Mouse (Mus musculus) lung, postnatal 0 days (tissue): ENCODE results near the gene Brd2. TPM values are rescaled to one million over a fixed set of nuclear protein-coding genes. Genes with fewer than 3 reads are reported as not detected.
A peak's percentile ranks its signal among the peaks of the same experiment; 100 is the strongest.

ENCODE experiments used
- ATAC-seq: fragments of 200-750 bp; cut with Nextera tagmentation; 2 replicates; pipeline ENCODE4 v1.8.0; 2017; ENCODE audit warnings: moderate library complexity
- DNase-seq: peaks from one replicate; pipeline ENCODE4 v3.0.0-alpha.2; 2016; ENCODE audit warnings: low spot score
- H3K27ac ChIP-seq: fragments of 300-500 bp; sonication (generic); 2 replicates; pipeline ENCODE4 v1.5.1; 2014; ENCODE audit warnings: antibody characterized with exemption, mild to moderate bottlenecking, low read length, mixed read lengths
- H3K27me3 ChIP-seq: fragments of 300-500 bp; sonication (generic); replicated peaks from 2 replicates; pipeline ENCODE4 v1.6.1; 2014; ENCODE audit warnings: low read length, mixed read lengths; ENCODE audit not compliant: insufficient read depth
- H3K36me3 ChIP-seq: fragments of 300-500 bp; sonication (generic); 2 replicates; pipeline ENCODE4 v1.6.1; 2014; ENCODE audit warnings: low read length, mixed read lengths; ENCODE audit not compliant: insufficient read depth
- H3K4me1 ChIP-seq: fragments of 300-500 bp; sonication (generic); 2 replicates; pipeline ENCODE4 v1.6.1; 2014; ENCODE audit warnings: antibody characterized with exemption, low read depth, low read length, mixed read lengths; ENCODE audit not compliant: insufficient read depth
- H3K4me2 ChIP-seq: fragments of 300-500 bp; sonication (generic); replicated peaks from 2 replicates; pipeline ENCODE4 v1.6.1; 2014; ENCODE audit warnings: low read depth, mild to moderate bottlenecking, low read length, moderate library complexity, mixed read lengths
- H3K4me3 ChIP-seq: fragments of 300-500 bp; sonication (generic); 2 replicates; pipeline ENCODE4 v1.5.1; 2014; ENCODE audit warnings: low read depth, low read length
- H3K9ac ChIP-seq: fragments of 300-500 bp; sonication (generic); replicated peaks from 2 replicates; pipeline ENCODE4 v1.6.1; 2014; ENCODE audit warnings: low read depth, mild to moderate bottlenecking
- H3K9me3 ChIP-seq: fragments of 300-500 bp; sonication (generic); 2 replicates; pipeline ENCODE4 v1.6.1; 2016; ENCODE audit warnings: low read length, mixed read lengths
- CTCF ChIP-seq: IDR thresholded peaks from 2 replicates; pipeline ENCODE4 v1.5.1; 2016; ENCODE audit warnings: antibody characterized with exemption, mild to moderate bottlenecking
- EP300 ChIP-seq: IDR thresholded peaks from 2 replicates; pipeline ENCODE4 v1.6.1; 2016; ENCODE audit warnings: antibody characterized with exemption, mild to moderate bottlenecking, control low read depth
- WGBS: fragments of 180-500 bp; shearing (Covaris S2); extraction: QIAGEN DNeasy Blood & Tissue Kit; methylation state at CpG from one replicate; pipeline ENCODE4 v1.1.7; 2014; 5-methylcytosine and 5-hydroxymethylcytosine counted together
- polyA plus RNA-seq: library from polyadenylated mRNA; unstranded; fragments of >200 nt; fragmentation: Nextera tagmentation; extraction: Ambion mirVana; gene quantifications from 2 replicates; pipeline ENCODE4 v1.2.1, GENCODE M21; 2015

The Brd2 gene
- polyA plus RNA-seq, 1 experiment from 2014 or later = 80.2 TPM

- no peak for DNase-seq
- Histone ChIP-seq H3K36me3 (no peaks in the 10 kb centered on the region), H3K27ac (no peak overlapping the region), H3K4me3 (no peak overlapping the region), H3K4me2 (no peak overlapping the region), H3K9me3 (no peaks in the 10 kb centered on the region), H3K9ac (no peak overlapping the region), H3K27me3 (no peaks in the 10 kb centered on the region), H3K4me1 (no peaks in the 10 kb centered on the region)
- TF ChIP-seq EP300 = no peak
- TF ChIP-seq CTCF = no peak
- 35% methylated on average over 2 of the region's 2 CpGs for WGBS
- ATAC-seq = no peak
These were observed 35.0 kb downstream of the Brd2 start for GRCm38 (mm10) chr17:34087386-34087785.

DNA sequence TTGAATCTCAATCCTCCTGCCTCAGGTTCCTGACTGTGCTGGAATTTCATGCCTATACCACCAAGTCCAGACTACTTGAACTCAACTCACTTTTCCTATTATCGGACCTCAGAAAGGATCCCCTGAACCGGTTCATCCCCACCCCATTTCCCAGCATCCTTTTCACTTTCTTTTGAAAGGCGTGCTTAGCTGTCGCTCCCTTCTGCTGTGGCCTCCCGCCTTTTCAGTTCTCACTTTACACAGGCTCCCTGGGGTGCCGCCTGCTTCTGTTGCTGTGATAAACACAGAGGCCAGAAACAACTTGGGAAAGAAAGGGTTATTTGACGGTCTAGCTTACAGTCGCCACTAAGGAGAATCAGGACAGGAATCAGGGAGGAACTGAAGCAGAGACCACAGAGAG lies 39.3 kb downstream of the Brd2 start:
- no peak for DNase-seq
- no peaks in the 10 kb centered on the region for H3K27me3 ChIP-seq
- no peak overlapping the region for H3K27ac ChIP-seq
- WGBS = 15% methylated on average over 8 of the region's 8 CpGs
- no peaks in the 10 kb centered on the region for H3K9me3 ChIP-seq
- no peaks in the 10 kb centered on the region for H3K4me1 ChIP-seq
- H3K4me2 ChIP-seq = no peak overlapping the region
- TF ChIP-seq EP300 (no peak), CTCF (no peak)
- H3K9ac ChIP-seq = no peak overlapping the region
- no peak for ATAC-seq
- no peaks in the 10 kb centered on the region for H3K36me3 ChIP-seq
- no peak overlapping the region for H3K4me3 ChIP-seq

DNA sequence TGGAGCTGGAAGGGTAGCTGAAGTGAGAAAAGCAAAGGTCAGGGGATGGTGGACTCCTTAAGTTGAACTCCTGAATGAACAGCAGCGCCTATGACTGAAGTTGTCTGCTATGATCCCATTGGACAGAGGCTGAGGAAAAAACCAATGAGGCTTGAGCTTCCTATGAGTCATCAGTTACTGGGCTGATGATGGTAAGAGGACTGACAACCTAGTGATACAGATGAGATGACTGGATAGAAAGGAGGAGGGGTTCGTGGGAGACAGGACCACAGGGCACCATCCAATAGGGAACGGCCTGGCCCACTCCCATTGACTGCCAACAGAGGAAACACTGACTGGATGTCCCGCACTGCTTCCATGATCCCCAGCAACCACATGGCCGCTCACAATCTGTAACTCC lies 42.8 kb downstream of the Brd2 start:
- Histone ChIP-seq H3K9ac (no peak overlapping the region), H3K36me3 (no peaks in the 10 kb centered on the region), H3K27ac (no peak overlapping the region), H3K4me3 (no peak overlapping the region), H3K4me1 (no peaks in the 10 kb centered on the region), H3K4me2 (no peak overlapping the region), H3K27me3 (peaks cover 14% of the 10 kb centered on the region; the same call in 1 of the 2 replicates), H3K9me3 (no peaks in the 10 kb centered on the region)
- ATAC-seq (peak; percentile 88), DNase-seq (peak; percentile 91)
- no peak for TF ChIP-seq EP300
- TF ChIP-seq CTCF = no peak
- WGBS = 21% methylated on average over 5 of the region's 5 CpGs

- TF ChIP-seq EP300 (no peak), CTCF (no peak)
- peaks cover 14% of the 10 kb centered on the region; the same call in 1 of the 2 replicates for H3K27me3 ChIP-seq
- no peak overlapping the region for H3K4me2 ChIP-seq
- no peak overlapping the region for H3K4me3 ChIP-seq
- no peak overlapping the region for H3K9ac ChIP-seq
- H3K9me3 ChIP-seq = no peaks in the 10 kb centered on the region
- no peaks in the 10 kb centered on the region for H3K36me3 ChIP-seq
- DNase-seq (no peak), ATAC-seq (no peak)
- H3K4me1 ChIP-seq = no peaks in the 10 kb centered on the region
- no peak overlapping the region for H3K27ac ChIP-seq
- WGBS = 82% methylated on average over 11 of the region's 11 CpGs
These were observed 43.4 kb downstream of the Brd2 start for GRCm38 (mm10) chr17:34079002-34079401.

DNA sequence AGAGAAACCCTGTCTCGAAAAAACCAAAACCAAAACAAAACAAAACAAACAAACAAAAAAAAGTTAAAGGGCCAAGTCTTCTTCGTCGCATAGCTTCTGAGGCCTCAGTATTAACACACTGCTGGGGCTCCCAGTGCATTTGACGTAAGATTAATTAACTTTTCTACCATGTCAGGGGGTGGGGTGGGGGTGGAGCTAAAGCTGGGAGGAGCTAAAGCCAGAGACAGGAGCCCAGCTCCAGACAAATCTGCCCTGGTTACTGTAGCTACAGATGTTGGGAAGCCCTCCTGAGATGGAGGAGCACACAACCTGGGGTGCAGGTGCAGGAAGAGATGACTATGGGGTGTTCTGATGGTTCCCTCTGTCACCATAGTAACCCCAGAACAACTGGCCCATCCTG lies 44.3 kb downstream of the Brd2 start:
- 54% methylated on average over 4 of the region's 4 CpGs for WGBS
- Histone ChIP-seq H3K27me3 (peaks cover 14% of the 10 kb centered on the region; the same call in 1 of the 2 replicates), H3K36me3 (no peaks in the 10 kb centered on the region), H3K4me1 (no peaks in the 10 kb centered on the region), H3K4me2 (no peak overlapping the region), H3K9ac (no peak overlapping the region), H3K27ac (no peak overlapping the region), H3K4me3 (no peak overlapping the region), H3K9me3 (no peaks in the 10 kb centered on the region)
- DNase-seq = no peak
- ATAC-seq = no peak
- TF ChIP-seq CTCF (no peak), EP300 (no peak)

- WGBS = under 1% methylated on average over 9 of the region's 9 CpGs
- H3K4me1 ChIP-seq = no peaks in the 10 kb centered on the region
- no peak overlapping the region for H3K9ac ChIP-seq
- peak; percentile 80 for TF ChIP-seq CTCF
- no peak for TF ChIP-seq EP300
- ATAC-seq (peak; percentile 54; the same call in 1 of the 2 replicates), DNase-seq (peak; percentile 89)
- peaks cover 14% of the 10 kb centered on the region; the same call in 1 of the 2 replicates for H3K27me3 ChIP-seq
- H3K36me3 ChIP-seq = no peaks in the 10 kb centered on the region
- no peak overlapping the region for H3K4me2 ChIP-seq
- H3K9me3 ChIP-seq = no peaks in the 10 kb centered on the region
- H3K4me3 ChIP-seq = no peak overlapping the region
- H3K27ac ChIP-seq = no peak overlapping the region
These were observed 44.9 kb downstream of the Brd2 start for GRCm38 (mm10) chr17:34077549-34077948.

DNA sequence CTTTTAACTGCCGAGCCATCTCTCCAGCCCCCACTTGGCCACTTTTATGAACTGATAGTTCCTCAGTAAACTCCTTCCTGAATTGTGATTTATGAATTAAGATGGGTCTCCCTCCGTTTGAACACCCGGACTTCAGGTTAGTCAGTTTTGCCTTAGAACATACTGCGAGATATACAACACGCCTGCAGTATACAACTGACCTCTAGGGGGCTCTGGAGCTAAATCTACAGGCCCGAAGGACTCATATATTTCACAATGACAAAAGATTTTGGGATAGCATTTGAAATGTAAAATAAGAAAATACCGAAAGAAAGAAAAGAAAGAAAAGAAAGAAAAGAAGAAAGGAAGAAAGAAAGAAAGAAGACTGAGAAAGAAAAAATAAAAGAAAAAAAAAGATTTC lies 47.2 kb downstream of the Brd2 start:
- DNase-seq = peak; percentile 50
- TF ChIP-seq EP300 = no peak
- peak; percentile 72 for TF ChIP-seq CTCF

More for the DNA sequence above, 47.2 kb downstream of the Brd2 start:
- Histone ChIP-seq H3K4me2 (no peak overlapping the region), H3K9ac (no peak overlapping the region), H3K27ac (no peak overlapping the region), H3K4me1 (no peaks in the 10 kb centered on the region), H3K4me3 (no peak overlapping the region), H3K36me3 (no peaks in the 10 kb centered on the region), H3K9me3 (no peaks in the 10 kb centered on the region), H3K27me3 (peaks cover 14% of the 10 kb centered on the region; the same call in 1 of the 2 replicates)
- WGBS = 38% methylated on average over 7 of the region's 7 CpGs
- no peak for ATAC-seq
